Mouse (Mus musculus) forebrain, embryonic 11.5 days (tissue): Measurements from ENCODE around the gene Ppp1r9a. TPM values are rescaled to one million over a fixed set of nuclear protein-coding genes. Genes with fewer than 3 reads are reported as not detected.

Experiments used
- ATAC-seq: fragments of 200-750 bp; cut with Nextera tagmentation; replicated peaks from 2 replicates; pipeline ENCODE4 v1.8.0; 2017; ENCODE audit warnings: moderate TSS enrichment; ENCODE audit not compliant: low FRiP score
- DNase-seq: peaks from one replicate; pipeline ENCODE4 v3.0.0-alpha.2; 2017; ENCODE audit warnings: low spot score
- H3K27ac ChIP-seq: fragments of 300-500 bp; sonication (generic); 2 replicates; pipeline ENCODE4 v1.5.1; 2014; ENCODE audit warnings: low read depth, low read length
- H3K27me3 ChIP-seq: fragments of 300-500 bp; sonication (generic); 2 replicates; pipeline ENCODE4 v1.6.1; 2014; ENCODE audit warnings: mild to moderate bottlenecking, low read length, mixed read lengths; ENCODE audit not compliant: control insufficient read depth, insufficient read depth
- H3K36me3 ChIP-seq: fragments of 300-500 bp; sonication (generic); 2 replicates; pipeline ENCODE4 v1.6.1; 2014; ENCODE audit warnings: mild to moderate bottlenecking, low read length, moderate library complexity, mixed read lengths; ENCODE audit not compliant: control insufficient read depth, insufficient read depth
- H3K4me1 ChIP-seq: fragments of 300-500 bp; sonication (generic); replicated peaks from 2 replicates; pipeline ENCODE4 v1.6.1; 2014; ENCODE audit warnings: low read length, mixed read lengths; ENCODE audit not compliant: control insufficient read depth, insufficient read depth
- H3K4me2 ChIP-seq: fragments of 300-500 bp; sonication (generic); 2 replicates; pipeline ENCODE4 v1.6.1; 2014; ENCODE audit warnings: low read depth, mild to moderate bottlenecking, low read length, moderate library complexity, mixed read lengths; ENCODE audit not compliant: severe bottlenecking
- H3K4me3 ChIP-seq: fragments of 300-500 bp; sonication (generic); 2 replicates; pipeline ENCODE4 v1.5.1; 2014; ENCODE audit warnings: low read depth, low read length
- H3K9ac ChIP-seq: fragments of 300-500 bp; sonication (generic); 2 replicates; pipeline ENCODE4 v1.6.1; 2014; ENCODE audit warnings: low read length
- H3K9me3 ChIP-seq: fragments of 300-500 bp; sonication (generic); 2 replicates; pipeline ENCODE4 v1.6.1; 2016; ENCODE audit warnings: low read length, mixed read lengths; ENCODE audit not compliant: control insufficient read depth
- WGBS: fragments of 180-500 bp; shearing (Covaris S2); extraction: QIAGEN DNeasy Blood & Tissue Kit; methylation state at CpG from one replicate; pipeline ENCODE4 v1.1.7; 2014; 5-methylcytosine and 5-hydroxymethylcytosine counted together
- polyA plus RNA-seq: library from polyadenylated mRNA; unstranded; fragments of >200 nt; fragmentation: Nextera tagmentation; extraction: Ambion mirVana; gene quantifications from 2 replicates; pipeline ENCODE4 v1.2.1, GENCODE M21; 2014

Ppp1r9a gene
- polyA plus RNA-seq, 1 experiment from 2014 or later = 29.2 TPM

DNA sequence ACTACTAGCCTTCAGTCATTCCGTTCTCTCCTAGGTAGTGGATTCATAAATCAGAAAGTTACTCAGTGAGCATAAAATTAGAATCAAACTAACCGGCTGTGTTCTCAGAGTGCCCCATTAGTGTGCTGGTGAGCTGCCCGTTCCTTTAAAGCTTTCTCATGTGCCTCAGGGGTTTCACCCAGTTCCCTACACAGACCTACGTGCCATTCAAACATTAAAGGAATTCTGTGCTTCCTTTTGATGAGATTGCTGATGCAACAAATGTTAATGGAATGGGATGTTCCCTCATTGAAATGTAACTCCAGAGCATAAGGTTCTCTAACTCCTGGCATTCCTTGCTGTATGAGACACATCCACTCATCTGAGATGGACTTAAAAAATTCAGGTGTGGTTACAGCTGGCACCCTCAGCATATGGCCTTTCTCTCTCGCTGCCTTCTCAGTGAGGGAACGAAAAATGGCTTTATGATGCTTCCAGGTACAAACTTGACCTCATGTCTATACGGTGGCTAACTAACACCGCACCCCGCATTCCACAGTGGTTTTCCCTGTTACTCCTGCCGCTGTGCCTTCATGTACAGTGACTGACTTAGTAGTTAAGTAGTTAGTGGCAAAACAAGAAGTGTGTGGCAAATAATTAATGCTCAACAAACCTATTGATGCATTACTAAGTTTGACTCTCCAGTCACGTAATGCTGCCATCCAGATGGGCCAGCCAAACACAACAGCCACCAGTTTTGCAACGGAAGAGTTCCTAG, 236.3 kb downstream of the Ppp1r9a start:
- 86% methylated on average over 12 of the region's 12 CpGs for WGBS
- no peaks in the 10 kb centered on the region for H3K9me3 ChIP-seq
- H3K9ac ChIP-seq = no peak overlapping the region
- DNase-seq (no peak), ATAC-seq (no peak)
- H3K27me3 ChIP-seq = no peaks in the 10 kb centered on the region
- no peak overlapping the region for H3K4me3 ChIP-seq
- H3K4me2 ChIP-seq = no peak overlapping the region
- no peaks in the 10 kb centered on the region; the same call in 1 of the 2 replicates for H3K36me3 ChIP-seq
- no peaks in the 10 kb centered on the region for H3K4me1 ChIP-seq
- no peak overlapping the region for H3K27ac ChIP-seq

DNA sequence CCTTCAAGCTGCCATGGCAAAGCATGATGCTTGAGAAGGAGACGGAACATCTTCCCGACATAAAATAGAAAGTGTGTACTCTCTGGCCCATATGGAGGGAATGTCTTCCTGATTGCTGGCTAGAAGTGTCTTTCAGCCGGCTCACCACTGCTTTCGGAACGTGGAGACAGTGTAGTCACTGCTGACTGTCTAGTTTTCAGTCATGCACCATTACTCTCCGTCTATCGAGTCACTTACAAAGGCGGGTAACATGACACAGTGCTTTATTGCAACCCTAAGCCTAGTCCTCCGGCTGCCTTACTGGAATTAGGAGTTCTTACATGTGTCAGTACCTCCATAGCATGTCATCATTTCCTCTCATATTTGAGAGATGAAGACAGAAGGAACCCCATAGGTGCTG, 236.9 kb downstream of the Ppp1r9a start:
- no peaks in the 10 kb centered on the region for H3K9me3 ChIP-seq
- H3K27me3 ChIP-seq = no peaks in the 10 kb centered on the region
- H3K4me2 ChIP-seq = no peak overlapping the region
- DNase-seq (no peak), ATAC-seq (no peak)
- 86% methylated on average over 9 of the region's 9 CpGs for WGBS
- H3K4me3 ChIP-seq = no peak overlapping the region
- H3K27ac ChIP-seq = no peak overlapping the region
- H3K9ac ChIP-seq = no peak overlapping the region
- no peaks in the 10 kb centered on the region; the same call in 1 of the 2 replicates for H3K36me3 ChIP-seq
- H3K4me1 ChIP-seq = no peaks in the 10 kb centered on the region

DNA sequence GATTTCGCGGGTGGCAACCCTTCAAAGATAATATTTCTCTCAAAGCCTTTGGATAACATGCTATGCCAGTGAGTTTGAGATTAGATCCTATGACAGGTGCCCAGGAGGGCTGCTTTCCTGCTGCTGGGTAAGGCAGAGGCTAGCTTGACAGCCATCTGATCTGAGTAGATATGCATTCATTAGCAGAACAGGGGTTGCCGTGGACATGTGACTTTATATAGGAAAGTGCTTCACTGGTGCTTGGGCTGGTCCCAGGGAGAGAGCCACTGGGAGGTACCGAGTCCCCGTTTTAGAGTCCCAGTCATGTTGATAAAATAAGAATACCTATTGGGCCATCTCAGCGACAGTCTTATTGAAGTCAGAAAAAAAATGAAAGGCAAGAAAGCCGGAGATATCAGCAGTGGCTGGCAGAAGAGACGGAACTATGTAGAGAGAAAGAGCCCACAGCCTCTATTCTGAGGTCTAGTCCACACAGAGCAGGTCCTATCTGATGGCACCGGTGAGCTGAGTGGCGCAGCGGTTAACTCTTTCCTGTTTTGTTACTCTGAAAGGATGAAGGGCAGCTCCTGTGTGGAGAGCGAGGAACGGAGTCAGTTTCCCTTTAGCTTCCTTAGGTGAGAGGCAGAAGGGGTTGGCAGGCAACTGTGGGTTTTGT, 244.9 kb downstream of the Ppp1r9a start:
- Histone ChIP-seq H3K36me3 (no peaks in the 10 kb centered on the region), H3K4me2 (no peak overlapping the region), H3K27ac (no peak overlapping the region), H3K4me1 (no peaks in the 10 kb centered on the region), H3K4me3 (no peak overlapping the region), H3K9me3 (no peaks in the 10 kb centered on the region), H3K27me3 (no peaks in the 10 kb centered on the region), H3K9ac (no peak overlapping the region)
- 88% methylated on average over 13 of the region's 13 CpGs for WGBS
- ATAC-seq (no peak), DNase-seq (no peak)

DNA sequence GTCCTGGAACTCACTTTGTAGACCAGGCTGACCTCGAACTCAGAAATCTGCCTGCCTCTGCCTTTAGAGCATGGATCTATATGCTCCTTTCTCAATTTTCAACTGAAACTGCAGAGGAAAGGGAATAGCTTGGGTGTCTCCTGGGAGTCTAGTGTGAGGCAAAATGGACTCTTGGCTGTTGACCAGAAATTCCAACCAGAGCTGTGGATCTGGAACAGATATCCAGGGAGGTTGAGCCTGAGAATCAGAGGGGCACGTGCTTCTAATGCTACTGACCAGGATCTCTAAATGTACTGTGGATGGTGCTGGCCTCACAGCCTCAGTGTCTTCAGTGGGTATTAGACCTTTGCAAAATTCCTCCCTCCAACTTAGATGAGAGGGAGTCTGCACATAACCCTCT, 247.2 kb downstream of the Ppp1r9a start:
- H3K4me3 ChIP-seq = no peak overlapping the region
- H3K27me3 ChIP-seq = no peaks in the 10 kb centered on the region
- H3K9me3 ChIP-seq = no peaks in the 10 kb centered on the region
- ATAC-seq (no peak), DNase-seq (no peak)
- 91% methylated on average over 2 of the region's 2 CpGs for WGBS
- H3K9ac ChIP-seq = no peak overlapping the region
- no peaks in the 10 kb centered on the region for H3K4me1 ChIP-seq
- H3K36me3 ChIP-seq = no peaks in the 10 kb centered on the region
- H3K27ac ChIP-seq = no peak overlapping the region
- no peak overlapping the region for H3K4me2 ChIP-seq

DNA sequence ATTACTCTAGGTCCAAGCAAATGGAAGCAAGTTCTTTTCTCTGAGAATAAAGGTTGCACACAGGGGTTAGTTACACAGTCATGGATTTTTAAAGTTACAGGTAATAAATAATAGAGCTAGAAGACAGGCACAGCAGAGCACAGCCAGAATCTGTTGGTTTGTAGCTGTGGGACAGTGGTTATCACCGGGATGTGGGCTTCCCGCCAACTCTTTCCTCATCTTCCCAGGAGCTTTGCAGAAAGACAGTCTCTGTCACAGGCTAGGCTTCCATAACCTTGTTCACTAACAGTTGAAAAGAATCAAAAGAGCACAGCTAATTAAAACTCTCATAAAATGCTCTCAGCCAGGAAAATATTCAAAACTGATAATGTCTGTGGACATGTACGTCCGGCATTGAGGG, 248.5 kb downstream of the Ppp1r9a start:
- 72% methylated on average over 4 of the region's 4 CpGs for WGBS
- no peak for ATAC-seq
- no peak overlapping the region for H3K4me3 ChIP-seq

DNA sequence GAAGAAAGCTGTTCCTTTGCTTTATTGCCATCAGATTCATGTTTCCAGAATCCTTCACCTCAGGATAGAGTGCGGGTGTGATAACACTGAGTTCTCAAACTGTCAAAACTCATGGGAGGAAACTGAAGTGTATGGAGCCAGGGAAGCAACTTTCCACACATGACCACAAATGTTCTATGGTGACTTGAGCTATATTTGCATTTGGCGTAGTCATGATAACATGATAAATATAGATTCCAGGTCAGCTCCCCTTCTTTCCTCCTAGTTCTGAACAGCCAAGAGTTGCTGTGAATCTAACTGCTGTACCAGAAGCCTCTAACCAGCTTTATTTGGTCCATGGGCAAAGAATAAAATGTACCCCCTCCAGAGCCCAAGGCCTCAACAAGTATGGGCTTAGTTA, 249.5 kb downstream of the Ppp1r9a start:
- WGBS = 96% methylated on average over 2 of the region's 2 CpGs
- H3K36me3 ChIP-seq = no peaks in the 10 kb centered on the region
- H3K27ac ChIP-seq = no peak overlapping the region
- H3K9ac ChIP-seq = no peak overlapping the region
- ATAC-seq (no peak), DNase-seq (no peak)
- no peaks in the 10 kb centered on the region for H3K27me3 ChIP-seq
- H3K4me1 ChIP-seq = no peaks in the 10 kb centered on the region
- H3K4me3 ChIP-seq = no peak overlapping the region
- no peak overlapping the region for H3K4me2 ChIP-seq
- no peaks in the 10 kb centered on the region for H3K9me3 ChIP-seq

More for the DNA sequence above, 248.5 kb downstream of the Ppp1r9a start:
- Histone ChIP-seq H3K4me1 (no peaks in the 10 kb centered on the region), H3K9ac (no peak overlapping the region), H3K4me2 (no peak overlapping the region), H3K27ac (no peak overlapping the region), H3K9me3 (no peaks in the 10 kb centered on the region), H3K36me3 (no peaks in the 10 kb centered on the region), H3K27me3 (no peaks in the 10 kb centered on the region)
- no peak for DNase-seq

DNA sequence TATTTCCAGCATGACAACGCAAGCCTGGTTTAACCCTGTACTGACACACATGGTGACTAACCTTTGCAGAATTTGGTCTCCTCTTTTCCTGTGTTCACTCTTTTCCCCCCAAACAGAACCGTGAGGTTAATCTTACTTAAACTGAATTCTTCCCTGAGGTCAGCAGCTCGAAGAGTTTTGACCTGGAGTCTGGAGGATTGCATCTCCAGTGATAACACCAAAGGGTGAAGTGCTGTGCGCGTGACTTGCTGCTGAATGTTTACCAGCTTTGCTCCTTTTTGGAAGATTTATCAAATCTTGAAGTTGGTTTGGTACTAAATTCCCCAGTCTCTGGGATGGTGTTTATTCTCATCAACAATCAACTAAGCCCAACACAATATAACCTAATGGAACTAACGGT, 252.1 kb downstream of the Ppp1r9a start:
- no peak for ATAC-seq
- no peak overlapping the region for H3K4me3 ChIP-seq
- no peaks in the 10 kb centered on the region for H3K9me3 ChIP-seq
- no peak overlapping the region for H3K9ac ChIP-seq
- no peaks in the 10 kb centered on the region for H3K4me1 ChIP-seq
- no peak overlapping the region for H3K4me2 ChIP-seq
- DNase-seq = no peak
- no peak overlapping the region for H3K27ac ChIP-seq
- WGBS = 90% methylated on average over 6 of the region's 6 CpGs
- H3K27me3 ChIP-seq = no peaks in the 10 kb centered on the region
- H3K36me3 ChIP-seq = no peaks in the 10 kb centered on the region

DNA sequence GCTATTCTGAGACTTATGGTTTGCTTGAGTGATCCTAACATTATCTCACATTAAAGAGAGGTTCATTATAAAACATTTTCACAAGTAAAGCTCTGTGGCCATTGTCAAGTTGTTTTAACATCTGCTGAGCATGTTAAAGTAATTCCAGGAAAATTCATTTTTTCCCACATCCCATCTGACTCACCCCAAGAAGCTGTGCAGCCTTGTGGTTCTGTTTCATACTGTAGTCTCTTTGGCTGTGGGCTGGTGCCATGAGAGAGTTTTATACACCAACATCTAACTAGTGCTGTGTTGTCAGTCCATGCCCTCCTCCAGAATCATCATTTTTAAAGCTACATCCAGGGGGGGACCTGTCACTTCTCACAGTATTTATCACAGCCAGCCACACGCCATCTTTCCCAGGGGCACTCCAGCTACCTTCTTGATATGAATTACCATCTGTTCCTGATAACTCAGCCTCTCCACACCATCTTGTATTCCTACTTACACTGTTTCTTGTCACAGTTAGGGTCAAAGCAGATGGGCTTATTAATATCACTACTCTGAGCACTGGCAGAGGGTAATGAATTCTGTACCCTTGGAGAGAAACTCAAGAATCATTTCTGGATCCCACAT, 252.7 kb downstream of the Ppp1r9a start:
- ATAC-seq = no peak
- Histone ChIP-seq H3K4me2 (no peak overlapping the region), H3K4me3 (no peak overlapping the region), H3K9me3 (no peaks in the 10 kb centered on the region), H3K9ac (no peak overlapping the region), H3K27ac (no peak overlapping the region), H3K36me3 (no peaks in the 10 kb centered on the region), H3K4me1 (no peaks in the 10 kb centered on the region), H3K27me3 (no peaks in the 10 kb centered on the region)
- 88% methylated on average over 1 of the region's 1 CpGs for WGBS
- no peak for DNase-seq
